8 mouse cellular contexts compared by ENCODE assay signal in genomic region chr4:151043281-151043680, GRCm38 (mm10). TPM values are rescaled to one million over a fixed set of nuclear protein-coding genes. Genes with fewer than 3 reads are reported as not detected.
DNase-seq lines count a peak whose midpoint lies in the region; ATAC-seq lines count a peak whose summit lies in the region.
"Had no signal": no experiment of that assay in that cellular context is flagged by ENCODE, and none has a peak within 500 bp of the region (broad histone marks: within the 10 kb centered on the region; RNA-seq: fewer than 3 reads in every experiment).

No protein-coding gene starts in this region.

- 60% methylated on average over 5 of the region's 5 CpGs for WGBS in heart, embryonic 10.5 days
- WGBS in lung, embryonic 16.5 days: 30% methylated on average over 5 of the region's 5 CpGs

- H3K9ac ChIP-seq in lung, embryonic 16.5 days (ENCODE audit: low read length): peak overlapping the region; percentile 79

- H3K4me3 ChIP-seq in heart, embryonic 10.5 days: peak overlapping the region; percentile 72
- peak overlapping the region; percentile 66 for H3K4me3 ChIP-seq in lung, embryonic 16.5 days (ENCODE audit: low read length)

- no peaks in the 10 kb centered on the region; the same call in 1 of the 2 replicates for H3K27me3 ChIP-seq in heart, embryonic 10.5 days (ENCODE audit: insufficient read depth, poor library complexity, severe bottlenecking)
- no peaks in the 10 kb centered on the region for H3K27me3 ChIP-seq in lung, embryonic 16.5 days (ENCODE audit: control insufficient read depth, insufficient read depth, low read depth, low read length)

- no peak overlapping the region for H3K27ac ChIP-seq in heart, embryonic 10.5 days
- peak overlapping the region; percentile 85 for H3K27ac ChIP-seq in lung, embryonic 16.5 days (ENCODE audit: low read length)

- peaks cover 20% of the 10 kb centered on the region for H3K4me1 ChIP-seq in heart, embryonic 10.5 days
- peaks cover 8% of the 10 kb centered on the region for H3K4me1 ChIP-seq in lung, embryonic 16.5 days (replicated peaks; ENCODE audit: control insufficient read depth, insufficient read depth, low read length)

- peak overlapping the region; percentile 76 for H3K4me2 ChIP-seq in lung, embryonic 16.5 days (ENCODE audit: low read depth, low read length)

- peak; percentile 88 for DNase-seq in adipocyte (ENCODE audit: low spot score)
- peak; percentile 36 for DNase-seq in cerebellum, adult 8-10 months
- no peak for DNase-seq in heart, embryonic 10.5 days (ENCODE audit: low spot score)
- DNase-seq in kidney, adult 9 months: peak; percentile 48
- no peak for DNase-seq in thymus, postnatal 4 days
- no peak for DNase-seq in c-Kit-positive CD71-positive TER-119-positive erythroid progenitor cells, embryonic 14.5 days (ENCODE audit: low spot score)

- peak; percentile 44; the same call in 1 of the 2 replicates for ATAC-seq in lung, embryonic 16.5 days (ENCODE audit: low read depth)

- peaks cover 16% of the 10 kb centered on the region for H3K36me3 ChIP-seq in heart, embryonic 10.5 days
- H3K36me3 ChIP-seq in lung, embryonic 16.5 days (ENCODE audit: control insufficient read depth, insufficient read depth, low read length): peaks cover 8% of the 10 kb centered on the region; the same call in 1 of the 2 replicates

- H3K9me3 ChIP-seq in heart, embryonic 10.5 days: no peaks in the 10 kb centered on the region
- H3K9me3 ChIP-seq in lung, embryonic 16.5 days (ENCODE audit: control insufficient read depth, low read length): no peaks in the 10 kb centered on the region

RNA-seq across cellular contexts. Expression of gene Per3, which starts 1.2 kb away (rescaled TPM):
- polyA plus RNA-seq in heart, embryonic 10.5 days (2016; fragmentation: Nextera tagmentation; extraction: Ambion mirVana): 5.6 and 7.0 TPM in 2 replicates
- polyA plus RNA-seq in lung, embryonic 16.5 days (2015; fragmentation: Nextera tagmentation; extraction: Ambion mirVana): 9.2 and 11.2 TPM in 2 replicates

RNA-seq across cellular contexts. Expression of gene Vamp3, which starts 14.5 kb away (rescaled TPM):
- polyA plus RNA-seq in heart, embryonic 10.5 days (2016; fragmentation: Nextera tagmentation; extraction: Ambion mirVana): 105 and 113 TPM in 2 replicates
- polyA plus RNA-seq in lung, embryonic 16.5 days (2015; fragmentation: Nextera tagmentation; extraction: Ambion mirVana): 131 and 140 TPM in 2 replicates

RNA-seq across cellular contexts. Expression of gene Gm13090, which starts 46.1 kb away (rescaled TPM):
- polyA plus RNA-seq in heart, embryonic 10.5 days (2016; fragmentation: Nextera tagmentation; extraction: Ambion mirVana): not detected in 2 replicates
- not detected in 2 replicates for polyA plus RNA-seq in lung, embryonic 16.5 days (2015; fragmentation: Nextera tagmentation; extraction: Ambion mirVana)
- polyA plus RNA-seq: spleen, adult 2 months had no signal

RNA-seq across cellular contexts. Expression of gene Uts2, which starts 46.4 kb away (rescaled TPM):
- not detected in 2 replicates for polyA plus RNA-seq in heart, embryonic 10.5 days (2016; fragmentation: Nextera tagmentation; extraction: Ambion mirVana)
- not detected in 2 replicates for polyA plus RNA-seq in lung, embryonic 16.5 days (2015; fragmentation: Nextera tagmentation; extraction: Ambion mirVana)
- polyA plus RNA-seq: spleen, adult 2 months had no signal

Comparison
In these comparisons a context has a peak if more than half of its experiments do, and no peak if none do; other contexts are left out.
1. DNase-seq: peak in adipocyte (single experiment), cerebellum, adult 8-10 months (single experiment) and kidney, adult 9 months (single experiment); none in heart, embryonic 10.5 days (single experiment), thymus, postnatal 4 days (single experiment) and c-Kit-positive CD71-positive TER-119-positive erythroid progenitor cells, embryonic 14.5 days (single experiment).